12 mouse cellular contexts compared by ENCODE assay signal in the genomic region with DNA sequence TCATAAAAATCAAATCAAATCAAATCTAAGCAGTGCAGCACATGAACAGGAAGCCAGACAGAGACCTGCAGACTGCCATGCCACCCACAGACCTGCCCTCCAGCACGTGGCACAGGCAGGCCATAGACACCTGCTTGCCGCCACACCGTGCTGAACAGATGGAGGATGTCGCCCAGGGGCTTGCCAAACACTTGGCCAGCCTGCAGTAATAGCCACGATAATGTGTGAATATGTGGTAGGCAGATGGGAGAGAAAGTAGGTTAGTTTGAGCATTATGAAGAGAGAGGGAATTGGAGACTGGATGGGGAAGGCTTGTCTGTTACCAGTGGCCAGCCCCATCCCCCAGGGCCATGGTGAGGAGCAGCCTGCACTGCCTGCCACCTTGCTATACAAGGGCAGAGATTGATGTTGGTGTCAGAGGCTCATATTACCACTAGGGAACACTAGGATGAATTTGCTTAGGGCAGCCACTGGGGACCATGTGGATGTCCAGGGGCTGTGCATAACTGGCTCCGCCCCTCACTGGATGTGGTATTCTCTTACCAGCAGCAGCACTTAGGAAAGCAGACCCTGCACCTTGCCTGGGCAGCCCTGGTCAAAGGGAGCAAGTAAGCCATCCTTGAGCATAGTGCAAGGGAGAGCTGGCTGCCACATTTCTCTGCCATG. TPM values are rescaled to one million over a fixed set of nuclear protein-coding genes. Genes with fewer than 3 reads are reported as not detected.
A peak's percentile ranks its signal among the peaks of the same experiment; 100 is the strongest.
DNase-seq lines count a peak whose midpoint lies in the region; ATAC-seq and TF ChIP-seq lines count a peak whose summit lies in the region.
"Had no signal": no experiment of that assay in that cellular context is flagged by ENCODE, and none has a peak within 500 bp of the region (broad histone marks: within the 10 kb centered on the region; RNA-seq: fewer than 3 reads in every experiment).

No protein-coding gene starts in this region.

- no peak for TF ChIP-seq CTCF in midbrain, postnatal 0 days (IDR thresholded peaks at IDR 0.05)
- no peak for TF ChIP-seq CTCF in cerebellum, adult 2 months (IDR thresholded peaks at IDR 0.05; ENCODE audit: borderline replicate concordance, insufficient read depth, low read depth, low read length)
- TF ChIP-seq CTCF in liver, postnatal 0 days (IDR thresholded peaks at IDR 0.05; ENCODE audit: low read depth), result no peak

- peak; percentile 73 for DNase-seq in midbrain, postnatal 0 days (ENCODE audit: low spot score)
- DNase-seq in cerebellum, adult 2 months, result peak; percentile 84 to 90
- DNase-seq in frontal cortex, adult 2 months (ENCODE audit: extremely low spot score in 1 of 2, low spot score in 1 of 2), result peak; percentile 40 to 60
- peak; percentile 55 for DNase-seq in right cerebral cortex, postnatal 25 days
- DNase-seq in midbrain, embryonic 11.5 days (ENCODE audit: low spot score, missing footprints), result no peak
- no peak for DNase-seq in liver, postnatal 0 days
- DNase-seq: gastrocnemius, adult 2 months; thymus, postnatal 4 days had no signal

- 75% methylated on average over 6 of the region's 6 CpGs for WGBS in midbrain, postnatal 0 days
- WGBS in midbrain, embryonic 15.5 days, result 75% methylated on average over 6 of the region's 6 CpGs
- 17% methylated on average over 6 of the region's 6 CpGs for WGBS in cerebellum, adult 2 months
- 83% methylated on average over 6 of the region's 6 CpGs for WGBS in midbrain, embryonic 11.5 days
- WGBS in liver, postnatal 0 days (ENCODE audit: insufficient replicate concordance), result 59% methylated on average over 6 of the region's 6 CpGs

- no peak for TF ChIP-seq EP300 in liver, postnatal 0 days (IDR thresholded peaks at IDR 0.05; ENCODE audit: low read depth)

- no peaks in the 10 kb centered on the region for H3K36me3 ChIP-seq in midbrain, postnatal 0 days (ENCODE audit: insufficient read depth, low read length)
- no peaks in the 10 kb centered on the region for H3K36me3 ChIP-seq in midbrain, embryonic 15.5 days (replicated peaks)
- H3K36me3 ChIP-seq in midbrain, embryonic 11.5 days (ENCODE audit: control insufficient read depth, insufficient read depth, low read length), result no peaks in the 10 kb centered on the region
- H3K36me3 ChIP-seq in liver, postnatal 0 days (replicated peaks; ENCODE audit: insufficient read depth, low read length), result no peaks in the 10 kb centered on the region

- no peak overlapping the region for H3K27ac ChIP-seq in midbrain, postnatal 0 days (ENCODE audit: low read depth, low read length)
- no peak overlapping the region for H3K27ac ChIP-seq in midbrain, embryonic 15.5 days
- 0 out of 2 replicates have a peak overlapping the region, but pooled peaks have one; percentile 1 for H3K27ac ChIP-seq in cerebellum, adult 2 months (ENCODE audit: insufficient read depth, low read length)
- H3K27ac ChIP-seq in midbrain, embryonic 11.5 days (ENCODE audit: low read depth, low read length), result no peak overlapping the region
- H3K27ac ChIP-seq in liver, postnatal 0 days (ENCODE audit: low read depth), result no peak overlapping the region
- H3K27ac ChIP-seq: gastrocnemius, adult 2 months had no signal

- no peak for TF ChIP-seq POLR2A in cerebellum, adult 2 months (IDR thresholded peaks at IDR 0.05; ENCODE audit: borderline replicate concordance, insufficient read depth, low read length)

- H3K9me3 ChIP-seq in midbrain, postnatal 0 days (ENCODE audit: low read length), result no peaks in the 10 kb centered on the region
- H3K9me3 ChIP-seq in midbrain, embryonic 15.5 days, result no peaks in the 10 kb centered on the region
- H3K9me3 ChIP-seq in midbrain, embryonic 11.5 days (ENCODE audit: control insufficient read depth, low read length), result no peaks in the 10 kb centered on the region
- H3K9me3 ChIP-seq in liver, postnatal 0 days (ENCODE audit: low read length), result no peaks in the 10 kb centered on the region

- no peak overlapping the region for H3K4me3 ChIP-seq in midbrain, postnatal 0 days (ENCODE audit: low read depth, low read length)
- H3K4me3 ChIP-seq in midbrain, embryonic 15.5 days, result no peak overlapping the region
- H3K4me3 ChIP-seq in cerebellum, adult 2 months (replicated peaks; ENCODE audit: insufficient read depth, low read depth, low read length), result no peak overlapping the region
- H3K4me3 ChIP-seq in midbrain, embryonic 11.5 days (ENCODE audit: low read depth, low read length), result no peak overlapping the region
- H3K4me3 ChIP-seq in liver, postnatal 0 days (ENCODE audit: low read depth, low read length), result no peak overlapping the region
- H3K4me3 ChIP-seq: gastrocnemius, adult 2 months had no signal

- ATAC-seq in midbrain, postnatal 0 days (ENCODE audit: low FRiP score), result no peak
- ATAC-seq in midbrain, embryonic 15.5 days (replicated peaks), result no peak
- ATAC-seq in midbrain, embryonic 11.5 days (ENCODE audit: low FRiP score), result no peak
- ATAC-seq in liver, postnatal 0 days, result no peak

- H3K9ac ChIP-seq in midbrain, postnatal 0 days (replicated peaks; ENCODE audit: low read length, poor library complexity, severe bottlenecking), result no peak overlapping the region
- H3K9ac ChIP-seq in midbrain, embryonic 15.5 days, result no peak overlapping the region
- no peak overlapping the region for H3K9ac ChIP-seq in midbrain, embryonic 11.5 days (ENCODE audit: low read length)
- no peak overlapping the region for H3K9ac ChIP-seq in liver, postnatal 0 days (replicated peaks)

- H3K4me2 ChIP-seq in midbrain, postnatal 0 days (ENCODE audit: low read depth, low read length, poor library complexity, severe bottlenecking), result no peak overlapping the region
- no peak overlapping the region for H3K4me2 ChIP-seq in midbrain, embryonic 15.5 days
- no peak overlapping the region for H3K4me2 ChIP-seq in midbrain, embryonic 11.5 days
- no peak overlapping the region for H3K4me2 ChIP-seq in liver, postnatal 0 days (ENCODE audit: low read depth, low read length)

- H3K27me3 ChIP-seq in midbrain, postnatal 0 days (ENCODE audit: insufficient read depth, low read length), result no peaks in the 10 kb centered on the region
- no peaks in the 10 kb centered on the region for H3K27me3 ChIP-seq in midbrain, embryonic 15.5 days (replicated peaks)
- no peaks in the 10 kb centered on the region for H3K27me3 ChIP-seq in cerebellum, adult 2 months (ENCODE audit: control insufficient read depth, insufficient read depth, low read length)
- H3K27me3 ChIP-seq in midbrain, embryonic 11.5 days (ENCODE audit: control insufficient read depth, insufficient read depth, low read length), result no peaks in the 10 kb centered on the region
- H3K27me3 ChIP-seq in liver, postnatal 0 days (ENCODE audit: insufficient read depth, low read length), result no peaks in the 10 kb centered on the region

- no peaks in the 10 kb centered on the region for H3K4me1 ChIP-seq in midbrain, postnatal 0 days (ENCODE audit: insufficient read depth, low read length)
- H3K4me1 ChIP-seq in midbrain, embryonic 15.5 days, result no peaks in the 10 kb centered on the region
- peaks cover 25% of the 10 kb centered on the region for H3K4me1 ChIP-seq in cerebellum, adult 2 months (ENCODE audit: control insufficient read depth, insufficient read depth, low read length)
- H3K4me1 ChIP-seq in midbrain, embryonic 11.5 days (ENCODE audit: control insufficient read depth, insufficient read depth, low read length), result no peaks in the 10 kb centered on the region
- no peaks in the 10 kb centered on the region for H3K4me1 ChIP-seq in liver, postnatal 0 days (ENCODE audit: insufficient read depth)

RNA-seq across cellular contexts. Expression of a gene that starts 4.5 kb away (rescaled TPM):
- total RNA-seq in midbrain, postnatal 0 days (2014; rRNA removed), result 20.2 and 30.4 TPM in 2 replicates
- 13.3 and 14.7 TPM in 2 replicates for polyA plus RNA-seq in midbrain, postnatal 0 days (2015; fragmentation: Nextera tagmentation; extraction: Ambion mirVana)
- 15.0 and 16.3 TPM in 2 replicates for polyA plus RNA-seq in midbrain, embryonic 15.5 days (2015; fragmentation: Nextera tagmentation; extraction: Ambion mirVana)
- 12.4 and 13.1 TPM in 2 replicates for polyA plus RNA-seq in cerebellum, adult 2 months (2012; rRNA removed)
- 8.2 and 8.9 TPM in 2 replicates for polyA plus RNA-seq in frontal cortex, adult 2 months (2012; rRNA removed)
- 19.1 and 22.4 TPM in 2 replicates for polyA plus RNA-seq in midbrain, embryonic 11.5 days (2014; fragmentation: Nextera tagmentation; extraction: Ambion mirVana)
- polyA plus RNA-seq in liver, postnatal 0 days (2015; fragmentation: Nextera tagmentation; extraction: Ambion mirVana), result 5.2 and 5.4 TPM in 2 replicates

RNA-seq across cellular contexts. Expression of a gene that starts 10.4 kb away (rescaled TPM):
- total RNA-seq in midbrain, postnatal 0 days (2014; rRNA removed), result 0.27 TPM in 1 of 2 replicates, not detected in the other
- polyA plus RNA-seq in midbrain, postnatal 0 days (2015; fragmentation: Nextera tagmentation; extraction: Ambion mirVana), result 0.07 and 0.11 TPM in 2 replicates
- 0.18 TPM in 1 of 2 replicates, not detected in the other for polyA plus RNA-seq in midbrain, embryonic 15.5 days (2015; fragmentation: Nextera tagmentation; extraction: Ambion mirVana)
- 0.26 and 0.73 TPM in 2 replicates for polyA plus RNA-seq in cerebellum, adult 2 months (2012; rRNA removed)
- 0.57 and 0.64 TPM in 2 replicates for polyA plus RNA-seq in frontal cortex, adult 2 months (2012; rRNA removed)
- not detected in 2 replicates for polyA plus RNA-seq in midbrain, embryonic 11.5 days (2014; fragmentation: Nextera tagmentation; extraction: Ambion mirVana)
- polyA plus RNA-seq in liver, postnatal 0 days (2015; fragmentation: Nextera tagmentation; extraction: Ambion mirVana), result 0.80 and 0.91 TPM in 2 replicates
- total RNA-seq: megakaryocyte-erythroid progenitor cell, adult 5-6 weeks had no signal

RNA-seq across cellular contexts. Expression of a gene that starts 45.0 kb away (rescaled TPM):
- total RNA-seq in midbrain, postnatal 0 days (2014; rRNA removed), result not detected in 2 replicates
- polyA plus RNA-seq in midbrain, postnatal 0 days (2015; fragmentation: Nextera tagmentation; extraction: Ambion mirVana), result not detected in 2 replicates
- polyA plus RNA-seq in midbrain, embryonic 15.5 days (2015; fragmentation: Nextera tagmentation; extraction: Ambion mirVana), result not detected in 2 replicates
- not detected in 2 replicates for polyA plus RNA-seq in cerebellum, adult 2 months (2012; rRNA removed)
- polyA plus RNA-seq in frontal cortex, adult 2 months (2012; rRNA removed), result not detected in 2 replicates
- polyA plus RNA-seq in midbrain, embryonic 11.5 days (2014; fragmentation: Nextera tagmentation; extraction: Ambion mirVana), result not detected in 2 replicates
- not detected in 2 replicates for polyA plus RNA-seq in liver, postnatal 0 days (2015; fragmentation: Nextera tagmentation; extraction: Ambion mirVana)
- total RNA-seq: common myeloid progenitor, adult 5-6 weeks; gastrocnemius, adult 2 months; left cerebral cortex, postnatal 10 days; megakaryocyte-erythroid progenitor cell, adult 5-6 weeks had no signal

RNA-seq across cellular contexts. Expression of a gene that starts 58.7 kb away (rescaled TPM):
- 7.6 and 11.2 TPM in 2 replicates for total RNA-seq in midbrain, postnatal 0 days (2014; rRNA removed)
- polyA plus RNA-seq in midbrain, postnatal 0 days (2015; fragmentation: Nextera tagmentation; extraction: Ambion mirVana), result 6.4 and 8.0 TPM in 2 replicates
- 13.8 and 15.4 TPM in 2 replicates for polyA plus RNA-seq in midbrain, embryonic 15.5 days (2015; fragmentation: Nextera tagmentation; extraction: Ambion mirVana)
- 4.5 and 4.9 TPM in 2 replicates for polyA plus RNA-seq in cerebellum, adult 2 months (2012; rRNA removed)
- 3.2 and 3.8 TPM in 2 replicates for polyA plus RNA-seq in frontal cortex, adult 2 months (2012; rRNA removed)
- 11.4 and 11.9 TPM in 2 replicates for polyA plus RNA-seq in midbrain, embryonic 11.5 days (2014; fragmentation: Nextera tagmentation; extraction: Ambion mirVana)
- polyA plus RNA-seq in liver, postnatal 0 days (2015; fragmentation: Nextera tagmentation; extraction: Ambion mirVana), result 1.4 and 1.5 TPM in 2 replicates

Comparison
In these comparisons a context has a peak if more than half of its experiments do, and no peak if none do; other contexts are left out.
1. DNase-seq: peak in midbrain, postnatal 0 days (single experiment), cerebellum, adult 2 months (2 of 2), frontal cortex, adult 2 months (2 of 2) and right cerebral cortex, postnatal 25 days (single experiment); none in midbrain, embryonic 11.5 days (single experiment) and liver, postnatal 0 days (single experiment).